Mouse (Mus musculus): ENCODE measurements around the gene Nrip3. TPM values are rescaled to one million over a fixed set of nuclear protein-coding genes. Genes with fewer than 3 reads are reported as not detected.

Nrip3 gene
- total RNA-seq (2022), result under 1 TPM; 0.09 to 0.25 (median 0.19) TPM

DNA sequence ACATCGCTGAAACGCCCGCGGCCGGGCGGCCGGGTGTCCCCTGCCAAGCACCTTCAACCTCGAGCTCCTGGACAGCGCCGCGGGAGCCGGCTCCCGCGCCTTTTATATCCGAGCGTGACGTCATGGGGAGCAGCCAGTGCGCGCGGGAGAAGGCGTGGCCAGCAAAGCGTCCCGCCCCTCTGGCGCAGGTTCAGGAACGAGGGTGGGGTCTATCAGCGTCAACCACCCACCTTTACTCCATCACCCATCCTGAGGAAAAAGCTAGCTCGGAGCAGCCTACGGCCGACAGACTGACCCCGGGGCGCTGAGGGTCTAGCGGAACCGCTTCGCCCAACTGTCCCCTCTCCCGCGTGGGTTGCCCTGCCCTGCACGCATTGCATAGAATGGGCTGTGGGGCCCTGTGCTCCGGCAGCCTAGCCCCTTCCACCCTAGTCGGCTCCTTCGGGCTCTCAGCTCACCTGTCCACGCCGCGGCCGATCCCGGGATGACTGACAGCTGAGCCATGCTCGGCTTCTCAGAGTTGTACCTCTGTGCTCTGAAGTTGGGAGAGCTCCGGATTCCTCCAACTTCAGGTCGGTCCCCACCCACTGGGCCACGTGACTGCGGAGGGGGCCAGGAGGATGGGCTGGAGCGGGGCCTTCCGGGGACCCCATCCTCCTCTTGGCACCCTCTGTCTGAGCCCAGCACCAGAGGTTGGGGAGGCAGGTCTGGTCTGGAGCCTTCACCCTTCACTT, at the start of gene Nrip3:
Gene Nrip3 (minus strand): TSS at position 556 of the 734 bp plus-strand sequence.
- peak; percentile 31 for DNase-seq (ENCODE audit: low spot score)

- DNase-seq (ENCODE audit: low spot score), result no peak
Measured at GRCm38 (mm10) chr7:109831376-109831775, 49.6 kb upstream of the Nrip3 start.

GRCm38 (mm10) chr7:109826911-109827310, 45.1 kb upstream of the Nrip3 start:
- DNase-seq (ENCODE audit: low spot score), result no peak

DNA sequence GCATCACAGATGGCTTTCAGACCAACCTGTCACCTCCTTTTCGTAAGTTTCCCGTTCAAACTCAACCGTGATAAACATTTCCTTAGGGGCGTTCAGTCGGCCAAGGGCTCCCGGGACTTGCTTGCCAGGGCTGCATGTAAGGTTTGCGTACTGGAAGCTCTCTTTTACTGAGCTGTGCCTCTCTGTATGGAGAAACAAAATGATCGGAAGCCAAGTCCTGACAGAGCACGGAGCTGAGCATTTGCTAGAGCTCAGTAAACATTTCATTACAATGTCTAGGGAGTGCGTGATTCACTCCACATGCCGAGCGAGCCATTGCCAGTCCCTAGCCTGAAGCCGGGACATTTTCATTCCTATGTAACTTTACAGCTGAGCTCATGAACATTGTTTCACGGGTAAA, 43.5 kb upstream of the Nrip3 start:
- DNase-seq (ENCODE audit: low spot score), result no peak

DNA sequence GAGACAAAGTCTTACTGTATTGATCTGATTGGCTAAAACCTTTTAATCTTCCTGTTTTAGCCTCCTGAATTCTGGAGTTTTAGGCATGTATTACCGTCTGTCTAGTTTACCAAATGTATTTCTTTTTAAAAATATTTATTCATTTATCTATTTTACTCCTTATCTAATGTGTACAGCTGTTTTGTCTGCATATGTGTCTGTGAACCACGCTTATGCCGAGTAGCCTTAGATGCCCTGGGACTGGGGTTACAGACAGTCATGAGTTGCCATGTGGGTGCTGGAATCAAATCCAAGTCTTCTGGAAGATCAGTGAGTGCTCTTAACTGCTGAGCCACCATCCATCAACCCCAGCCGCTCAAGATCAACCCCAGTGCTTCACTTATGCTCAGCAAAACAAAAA, 36.8 kb upstream of the Nrip3 start:
- no peak for DNase-seq (ENCODE audit: low spot score)

DNA sequence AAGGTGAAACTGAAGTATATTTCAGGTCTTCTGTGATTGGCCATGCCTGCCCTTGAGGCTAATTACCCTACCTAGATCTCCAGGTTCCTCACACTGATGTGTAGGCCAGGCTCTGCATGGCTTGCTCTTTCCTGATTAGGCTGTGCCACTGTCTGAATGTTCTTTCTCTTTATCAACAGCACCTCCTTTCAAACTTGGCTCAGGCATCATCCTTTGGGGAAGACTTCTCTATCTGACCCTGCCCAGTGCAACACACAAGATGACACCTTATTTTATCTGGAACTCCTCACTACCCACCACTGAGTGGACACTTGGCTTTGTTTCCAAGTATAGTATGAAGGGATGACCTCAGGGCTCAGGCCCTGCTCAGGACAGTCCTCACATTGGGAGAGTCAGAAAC, 36.1 kb upstream of the Nrip3 start:
- DNase-seq (ENCODE audit: low spot score), result no peak

- no peak for DNase-seq (ENCODE audit: low spot score)
Measured at GRCm38 (mm10) chr7:109813330-109814140, 31.7 kb upstream of the Nrip3 start.

GRCm38 (mm10) chr7:109807616-109808485, 26.0 kb upstream of the Nrip3 start:
- no peak for DNase-seq (ENCODE audit: low spot score)

DNA sequence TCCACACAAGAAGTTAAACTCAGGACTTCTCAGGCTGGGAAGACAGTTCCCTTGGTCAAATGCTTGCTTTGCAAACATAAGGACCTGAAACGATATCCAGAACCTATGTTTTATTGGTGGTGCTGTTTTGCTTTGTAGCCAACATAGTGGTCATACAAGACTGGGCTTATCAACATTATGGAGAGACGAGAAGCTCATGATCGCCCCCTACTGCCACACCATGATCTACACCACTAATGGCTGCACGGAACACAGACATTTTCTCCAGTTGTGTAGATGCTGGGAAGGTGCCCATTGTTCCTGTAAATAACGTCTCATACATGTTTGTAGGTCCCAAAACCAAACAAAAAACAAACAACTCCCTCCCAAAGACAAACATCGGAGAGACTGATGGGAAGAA, 23.0 kb upstream of the Nrip3 start:
- no peak for DNase-seq (ENCODE audit: low spot score)

GRCm38 (mm10) chr7:109804355-109804754, 22.5 kb upstream of the Nrip3 start:
- no peak for DNase-seq (ENCODE audit: low spot score)

GRCm38 (mm10) chr7:109803516-109803915, 21.7 kb upstream of the Nrip3 start:
- no peak for DNase-seq (ENCODE audit: low spot score)

GRCm38 (mm10) chr7:109800626-109801025, 18.8 kb upstream of the Nrip3 start:
- no peak for DNase-seq (ENCODE audit: low spot score)

- no peak for DNase-seq (ENCODE audit: low spot score)
Measured at GRCm38 (mm10) chr7:109799168-109799567, 17.3 kb upstream of the Nrip3 start.

DNA sequence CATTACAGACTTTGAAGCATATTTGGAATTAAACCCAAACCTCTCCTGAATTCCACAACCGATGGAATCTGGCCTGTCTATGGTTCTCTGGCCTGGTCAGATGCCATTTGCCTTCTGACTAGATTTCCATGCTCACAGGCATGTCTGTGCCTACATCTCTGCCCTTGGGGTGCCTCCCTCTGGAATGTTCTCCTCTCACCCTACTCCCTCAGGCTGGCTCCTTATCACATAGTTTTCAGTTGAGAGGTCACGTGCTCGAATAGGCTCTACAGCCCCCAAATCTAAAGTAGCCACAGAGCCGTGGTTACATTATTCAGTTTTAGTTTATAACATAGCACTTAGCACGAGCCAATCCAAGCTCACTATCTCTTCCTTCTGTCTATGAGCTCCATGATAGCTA, 13.7 kb upstream of the Nrip3 start:
- no peak for DNase-seq (ENCODE audit: low spot score)

DNA sequence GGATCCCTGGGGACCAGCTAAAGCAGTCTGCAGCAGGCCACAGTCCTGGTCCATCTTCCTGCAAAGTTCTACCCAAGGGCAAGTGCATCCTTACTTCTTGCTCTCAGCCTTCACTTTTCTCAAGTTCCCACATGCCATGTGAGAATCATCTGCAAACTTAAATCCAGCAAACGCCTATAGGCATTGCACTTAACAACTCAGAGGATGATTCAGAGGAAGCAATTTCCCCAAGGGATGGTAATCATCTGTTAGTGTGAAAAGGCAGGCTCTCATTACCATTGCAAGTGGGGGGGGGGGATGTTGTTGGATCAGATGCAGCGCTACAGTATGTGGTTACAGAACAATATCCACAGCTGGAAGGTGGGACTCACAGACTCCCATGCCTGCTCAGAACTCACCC, 12.7 kb upstream of the Nrip3 start:
- no peak for DNase-seq (ENCODE audit: low spot score)

DNA sequence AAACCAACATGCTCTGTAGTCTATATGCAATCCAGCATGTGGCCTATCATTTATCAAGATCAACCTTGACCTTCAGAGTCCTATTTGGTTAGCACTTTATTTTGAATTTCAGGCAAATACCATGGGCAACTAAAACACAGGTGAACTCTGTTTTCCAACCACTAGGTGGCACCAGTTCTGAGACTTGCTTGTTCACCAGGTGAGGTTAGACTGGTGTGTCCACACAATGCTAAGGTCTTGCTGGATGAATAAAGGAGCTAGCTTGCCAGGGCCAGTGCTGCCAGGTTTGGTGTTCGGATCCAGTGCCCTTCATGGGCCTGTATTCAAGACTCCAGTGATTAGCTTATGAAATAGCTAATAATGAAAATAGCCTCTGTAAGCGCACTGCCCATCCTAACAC, 10.9 kb upstream of the Nrip3 start:
- DNase-seq (ENCODE audit: low spot score), result peak; percentile 55

- DNase-seq (ENCODE audit: low spot score), result no peak
Measured at GRCm38 (mm10) chr7:109790818-109791217, 9.0 kb upstream of the Nrip3 start.

DNA sequence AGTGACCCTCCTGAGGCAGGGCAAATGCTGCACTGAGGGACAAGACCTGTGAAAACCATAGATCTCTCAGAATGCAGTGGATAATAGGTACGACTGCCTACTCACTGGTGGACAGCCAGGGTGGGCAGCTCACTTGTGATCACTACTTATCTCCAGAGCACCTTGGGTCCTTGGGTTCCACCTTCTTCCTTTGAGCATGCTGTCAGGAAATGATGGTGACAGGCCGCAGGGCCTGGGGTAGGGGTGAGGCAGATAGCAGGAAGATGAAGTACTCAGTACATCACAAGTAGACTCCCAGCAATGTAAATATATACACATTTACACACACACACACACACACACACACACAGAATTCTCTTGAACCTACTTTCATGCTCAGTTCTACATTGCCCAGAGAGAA, 6.0 kb upstream of the Nrip3 start:
- no peak for DNase-seq (ENCODE audit: low spot score)

GRCm38 (mm10) chr7:109783281-109783680, 1.5 kb upstream of the Nrip3 start:
- DNase-seq (ENCODE audit: low spot score), result no peak

- no peak for DNase-seq (ENCODE audit: low spot score)
Measured at GRCm38 (mm10) chr7:109781087-109781469, 747 bp downstream of the Nrip3 start.

GRCm38 (mm10) chr7:109772251-109772650, 9.6 kb downstream of the Nrip3 start:
- no peak for DNase-seq (ENCODE audit: low spot score)
